Mouse (Mus musculus): ENCODE results near the gene Bri3. TPM values are rescaled to one million over a fixed set of nuclear protein-coding genes. Genes with fewer than 3 reads are reported as not detected.
"Not testable (repeated sequence)": the region's sequence is repeated elsewhere in the genome, so short reads cannot be mapped to it uniquely, and the experiment has no call there.

Gene Bri3
- polyA plus RNA-seq, 1 experiment from 2014 or later: 123 TPM

DNA sequence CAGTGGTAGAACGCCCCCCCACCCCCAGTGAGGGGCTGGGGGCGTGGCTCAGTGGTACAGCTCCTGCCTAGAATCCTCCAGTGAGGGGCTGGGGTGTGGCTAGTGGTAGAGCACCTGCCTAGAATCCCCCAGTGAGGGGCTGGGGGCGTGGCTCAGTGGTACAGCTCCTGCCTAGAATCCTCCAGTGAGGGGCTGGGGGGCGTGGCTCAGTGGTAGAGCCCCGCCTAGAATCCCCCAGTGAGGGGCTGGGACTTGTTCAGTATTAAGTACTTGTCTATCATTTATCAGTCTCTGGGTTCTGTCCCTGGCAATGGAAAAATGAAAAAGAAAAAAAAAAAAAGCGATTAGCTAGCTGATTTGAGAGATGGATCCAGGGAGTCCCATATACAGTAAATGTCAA lies 122.3 kb downstream of the Bri3 start:
- not testable (repeated sequence) for H3K4me2 ChIP-seq; ATAC-seq (ENCODE audit: borderline replicate concordance, extremely low read depth, low FRiP score, low TSS enrichment); H3K27ac ChIP-seq; H3K36me3 ChIP-seq; H3K4me1 ChIP-seq; H3K4me3 ChIP-seq; H3K9me3 ChIP-seq; H3K9ac ChIP-seq; H3K27me3 ChIP-seq
- 64% methylated on average over 6 of the region's 6 CpGs for WGBS

DNA sequence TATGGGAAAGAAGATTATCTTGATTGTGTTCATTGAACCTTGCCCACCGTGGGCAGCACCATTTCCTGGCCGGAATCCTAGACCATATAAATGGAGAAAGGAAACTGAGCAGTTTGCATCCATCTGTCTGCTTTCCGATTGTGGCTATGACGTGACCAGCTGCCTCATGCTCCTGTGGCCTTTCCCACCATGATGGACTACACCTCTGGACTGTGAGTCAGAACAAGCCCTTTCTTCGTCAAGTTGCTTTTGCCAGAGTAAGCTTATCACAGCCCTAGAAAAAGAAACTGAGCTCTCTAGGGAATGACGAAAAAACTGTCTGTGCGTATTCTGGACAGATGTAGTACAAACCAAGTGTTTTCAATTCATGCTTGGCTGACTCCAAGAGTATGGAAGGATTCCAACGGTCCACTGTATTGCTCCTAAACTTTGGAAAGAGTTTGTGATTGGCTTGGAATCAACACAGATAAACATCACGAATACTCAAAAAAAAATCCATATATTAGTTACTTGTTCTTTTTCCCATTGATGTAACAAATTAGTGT lies 124.5 kb downstream of the Bri3 start:
- 69% methylated on average over 9 of the region's 9 CpGs for WGBS
- H3K27me3 ChIP-seq: no peaks in the 10 kb centered on the region
- H3K9ac ChIP-seq: no peak overlapping the region
- no peaks in the 10 kb centered on the region for H3K9me3 ChIP-seq
- no peak overlapping the region for H3K4me2 ChIP-seq
- H3K27ac ChIP-seq: no peak overlapping the region
- no peak for ATAC-seq (ENCODE audit: borderline replicate concordance, extremely low read depth, low FRiP score, low TSS enrichment)
- H3K36me3 ChIP-seq: no peaks in the 10 kb centered on the region
- 0 out of 2 replicates have a peak, but pooled peaks cover 2% of the 10 kb centered on the region for H3K4me1 ChIP-seq
- no peak overlapping the region for H3K4me3 ChIP-seq

DNA sequence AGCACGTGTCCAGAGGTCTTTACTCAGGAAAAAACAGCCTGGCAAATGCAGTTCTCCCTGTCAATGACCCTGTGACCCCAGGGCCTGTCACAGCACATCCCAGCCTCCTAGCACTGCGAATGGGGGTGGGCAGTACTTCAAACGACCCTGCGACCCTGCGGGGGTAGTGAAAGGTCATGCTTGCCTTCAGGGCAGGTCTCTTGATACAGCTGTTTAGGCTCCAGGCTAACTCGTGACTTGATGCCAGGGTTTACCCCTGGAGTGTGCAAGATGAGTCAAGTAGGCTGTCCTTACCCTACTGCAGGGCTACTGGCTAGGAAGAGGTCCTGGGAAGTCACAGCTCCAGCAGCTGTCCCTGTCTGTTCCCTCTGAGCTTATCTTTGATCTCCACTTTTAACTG lies 126.7 kb downstream of the Bri3 start:
- Histone ChIP-seq H3K9ac (no peak overlapping the region), H3K27me3 (no peaks in the 10 kb centered on the region)

DNA sequence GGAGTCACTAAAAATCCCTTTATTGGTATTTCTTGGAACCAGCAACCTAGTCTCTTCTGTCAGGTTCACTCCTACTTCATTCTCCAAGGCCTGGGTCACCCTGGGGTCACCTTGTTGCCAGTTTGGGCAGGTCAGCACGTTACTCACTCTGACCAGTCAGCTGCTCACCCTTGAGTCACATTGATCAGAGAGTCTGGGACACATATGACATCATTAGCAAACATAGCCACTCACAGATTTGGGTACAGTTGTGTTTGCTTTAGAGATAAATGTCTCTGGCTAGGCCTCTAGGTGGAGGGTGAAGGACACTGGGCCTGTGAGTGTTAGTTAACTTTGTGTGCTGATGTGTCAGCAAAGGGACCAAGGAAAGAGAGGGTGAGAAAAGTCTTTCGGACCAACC lies 127.9 kb downstream of the Bri3 start:
- H3K9ac ChIP-seq: no peak overlapping the region
- ATAC-seq (ENCODE audit: borderline replicate concordance, extremely low read depth, low FRiP score, low TSS enrichment): no peak
- no peak overlapping the region for H3K27ac ChIP-seq
- no peaks in the 10 kb centered on the region for H3K27me3 ChIP-seq
- H3K36me3 ChIP-seq: no peaks in the 10 kb centered on the region
- no peak overlapping the region for H3K4me3 ChIP-seq
- H3K4me2 ChIP-seq: no peak overlapping the region
- H3K9me3 ChIP-seq: no peaks in the 10 kb centered on the region
- 25% methylated on average over 2 of the region's 2 CpGs for WGBS
- H3K4me1 ChIP-seq: 0 out of 2 replicates have a peak, but pooled peaks cover 2% of the 10 kb centered on the region

More for the DNA sequence above, 126.7 kb downstream of the Bri3 start:
- Histone ChIP-seq H3K4me1 (0 out of 2 replicates have a peak, but pooled peaks cover 2% of the 10 kb centered on the region), H3K4me3 (no peak overlapping the region), H3K9me3 (no peaks in the 10 kb centered on the region), H3K4me2 (no peak overlapping the region), H3K27ac (no peak overlapping the region), H3K36me3 (no peaks in the 10 kb centered on the region)
- ATAC-seq (ENCODE audit: borderline replicate concordance, extremely low read depth, low FRiP score, low TSS enrichment): no peak
- WGBS: 11% methylated on average over 6 of the region's 6 CpGs

DNA sequence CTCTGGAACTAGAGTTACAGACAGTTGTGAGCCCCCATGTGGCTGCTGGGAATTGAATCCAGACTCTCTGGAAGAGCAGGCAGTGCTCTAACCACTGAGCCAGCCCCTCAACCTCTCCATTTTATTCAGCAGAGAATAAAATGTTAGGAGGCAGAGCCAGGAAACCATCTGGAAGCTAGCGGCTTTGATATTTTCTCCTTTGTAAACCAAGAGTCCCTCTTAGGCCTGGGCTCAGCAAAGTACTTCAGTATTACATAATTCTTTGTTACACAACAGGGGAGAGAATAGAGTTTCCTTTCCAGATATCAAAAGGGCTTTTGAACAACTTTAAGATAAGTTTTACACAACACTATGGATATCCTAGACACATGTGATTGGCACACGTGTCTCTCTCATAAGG lies 128.6 kb downstream of the Bri3 start:
- WGBS: 59% methylated on average over 2 of the region's 2 CpGs
- 0 out of 2 replicates have a peak, but pooled peaks cover 2% of the 10 kb centered on the region for H3K4me1 ChIP-seq
- H3K36me3 ChIP-seq: no peaks in the 10 kb centered on the region
- H3K27me3 ChIP-seq: no peaks in the 10 kb centered on the region
- no peak overlapping the region for H3K27ac ChIP-seq
- no peak overlapping the region for H3K4me3 ChIP-seq
- ATAC-seq (ENCODE audit: borderline replicate concordance, extremely low read depth, low FRiP score, low TSS enrichment): no peak
- H3K9ac ChIP-seq: no peak overlapping the region
- H3K9me3 ChIP-seq: no peaks in the 10 kb centered on the region
- H3K4me2 ChIP-seq: no peak overlapping the region

DNA sequence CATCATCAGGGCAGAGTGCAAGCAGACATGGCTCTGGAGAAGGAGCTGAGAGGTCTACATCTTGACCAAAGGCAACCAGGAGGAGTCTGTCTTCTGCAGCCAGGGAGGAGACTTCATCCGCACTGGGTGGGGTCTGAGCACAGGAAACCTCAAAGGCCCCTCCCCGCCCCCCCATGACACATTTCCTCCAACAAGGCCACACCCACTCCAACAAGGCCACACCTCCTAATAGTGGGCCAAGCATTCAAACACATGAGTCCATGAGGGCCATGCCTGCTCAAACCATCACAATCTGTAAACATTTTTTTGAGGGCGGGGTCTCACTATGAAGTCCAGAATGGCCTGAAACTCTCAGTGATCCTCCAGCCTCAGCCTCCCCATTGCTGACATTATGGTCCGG lies 135.2 kb downstream of the Bri3 start:
- WGBS: 88% methylated on average over 4 of the region's 4 CpGs
- Histone ChIP-seq H3K4me3 (no peak overlapping the region), H3K27me3 (no peaks in the 10 kb centered on the region), H3K27ac (no peak overlapping the region), H3K4me1 (no peaks in the 10 kb centered on the region), H3K36me3 (no peaks in the 10 kb centered on the region), H3K9me3 (no peaks in the 10 kb centered on the region), H3K4me2 (no peak overlapping the region), H3K9ac (no peak overlapping the region)
- no peak for ATAC-seq (ENCODE audit: borderline replicate concordance, extremely low read depth, low FRiP score, low TSS enrichment)

DNA sequence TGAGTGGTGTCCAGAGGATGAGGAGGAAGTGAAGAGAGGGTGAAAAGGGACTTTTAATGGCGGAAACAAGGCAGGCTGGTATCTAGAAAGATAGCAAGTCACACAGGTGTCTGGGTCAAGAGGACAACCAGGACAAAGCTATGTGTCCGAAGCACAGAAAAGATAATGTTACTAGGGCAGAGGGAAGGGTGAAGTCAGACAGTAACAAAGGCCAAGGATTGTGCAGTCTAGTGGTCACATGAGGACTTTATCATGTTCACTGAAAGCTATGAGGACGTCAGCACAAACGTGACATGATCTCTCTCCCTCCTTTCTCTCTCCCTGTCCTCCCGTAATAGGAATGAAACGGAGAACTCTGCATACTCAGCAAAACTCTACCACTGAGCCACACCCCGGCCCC lies 136.5 kb downstream of the Bri3 start:
- WGBS: 76% methylated on average over 7 of the region's 7 CpGs
- ATAC-seq (ENCODE audit: borderline replicate concordance, extremely low read depth, low FRiP score, low TSS enrichment): no peak
- no peak overlapping the region for H3K4me2 ChIP-seq

DNA sequence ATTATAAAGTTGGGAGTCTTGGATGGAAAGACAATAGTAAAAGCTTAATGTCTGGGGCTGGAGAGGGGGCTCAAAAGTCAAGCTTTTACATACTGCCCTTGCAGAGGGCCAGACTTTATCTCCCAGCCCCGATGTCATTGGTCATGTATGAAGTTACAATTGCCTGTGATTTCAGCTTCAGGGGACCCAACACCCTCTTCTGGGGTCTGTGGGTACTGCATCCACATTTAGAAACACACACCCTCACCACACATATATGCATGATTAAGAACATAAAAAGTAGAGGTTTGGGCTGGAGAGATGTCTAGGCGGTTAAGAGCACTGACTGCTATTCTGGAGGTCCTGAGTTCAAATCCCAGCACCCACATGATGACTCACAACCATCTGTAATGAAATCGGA lies 137.5 kb downstream of the Bri3 start:
- ATAC-seq (ENCODE audit: borderline replicate concordance, extremely low read depth, low FRiP score, low TSS enrichment): no peak
- H3K9me3 ChIP-seq: no peaks in the 10 kb centered on the region
- H3K27me3 ChIP-seq: no peaks in the 10 kb centered on the region
- no peaks in the 10 kb centered on the region for H3K4me1 ChIP-seq
- H3K36me3 ChIP-seq: no peaks in the 10 kb centered on the region
- H3K27ac ChIP-seq: no peak overlapping the region
- 75% methylated on average over 3 of the region's 3 CpGs for WGBS
- no peak overlapping the region for H3K4me3 ChIP-seq
- H3K4me2 ChIP-seq: no peak overlapping the region
- H3K9ac ChIP-seq: no peak overlapping the region

More for the DNA sequence above, 136.5 kb downstream of the Bri3 start:
- Histone ChIP-seq H3K9me3 (no peaks in the 10 kb centered on the region), H3K4me1 (no peaks in the 10 kb centered on the region), H3K36me3 (no peaks in the 10 kb centered on the region), H3K4me3 (no peak overlapping the region), H3K27ac (no peak overlapping the region), H3K9ac (no peak overlapping the region), H3K27me3 (no peaks in the 10 kb centered on the region)

DNA sequence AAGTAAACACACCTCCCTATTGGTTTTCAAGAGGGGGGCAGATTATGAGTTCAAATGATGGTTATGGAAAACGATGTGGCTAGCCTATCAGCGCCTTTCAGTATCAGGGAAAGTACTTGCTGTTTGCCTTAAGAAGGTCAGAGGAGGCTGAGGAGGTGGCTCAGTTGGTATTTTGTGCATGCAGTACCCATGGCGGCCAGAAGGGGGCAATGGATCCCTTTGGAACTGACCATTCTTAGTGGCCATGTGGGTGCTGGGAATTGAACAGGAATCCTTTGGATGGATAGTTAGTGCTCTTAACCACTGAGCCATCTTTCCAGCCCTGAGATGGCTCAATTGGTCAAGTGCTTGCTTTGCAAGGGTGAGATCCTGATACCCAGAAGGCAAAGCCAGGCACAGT lies 139.7 kb downstream of the Bri3 start:
- no peak for ATAC-seq (ENCODE audit: borderline replicate concordance, extremely low read depth, low FRiP score, low TSS enrichment)
- Histone ChIP-seq H3K9ac (no peak overlapping the region), H3K9me3 (no peaks in the 10 kb centered on the region), H3K4me1 (no peaks in the 10 kb centered on the region), H3K36me3 (no peaks in the 10 kb centered on the region), H3K27me3 (no peaks in the 10 kb centered on the region), H3K4me3 (no peak overlapping the region), H3K27ac (no peak overlapping the region), H3K4me2 (no peak overlapping the region)
- 74% methylated on average over 3 of the region's 3 CpGs for WGBS

DNA sequence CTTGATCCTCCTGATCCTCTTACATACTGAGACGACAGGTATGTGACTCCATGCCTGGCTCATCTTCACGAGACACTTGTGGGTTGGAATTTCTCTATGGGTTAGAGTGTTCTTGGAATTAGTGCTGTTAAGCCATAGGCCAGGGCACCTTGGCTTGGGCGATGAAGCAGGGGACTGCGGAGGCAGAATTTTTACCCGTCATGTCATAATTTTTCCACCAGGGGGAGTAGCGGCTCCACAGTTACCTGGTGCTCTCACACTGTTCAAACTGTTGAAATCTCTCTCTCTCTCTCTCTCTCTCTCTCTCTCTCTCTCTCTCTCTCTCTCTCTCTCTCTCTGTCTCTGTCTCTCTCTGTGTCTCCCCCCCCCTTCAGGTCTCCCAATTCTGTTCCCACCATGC lies 143.6 kb downstream of the Bri3 start:
- Histone ChIP-seq H3K36me3 (no peaks in the 10 kb centered on the region), H3K27ac (no peak overlapping the region), H3K27me3 (no peaks in the 10 kb centered on the region), H3K4me2 (no peak overlapping the region), H3K9ac (no peak overlapping the region), H3K4me3 (no peak overlapping the region), H3K4me1 (no peaks in the 10 kb centered on the region), H3K9me3 (no peaks in the 10 kb centered on the region)
- ATAC-seq (ENCODE audit: borderline replicate concordance, extremely low read depth, low FRiP score, low TSS enrichment): no peak
- 11% methylated on average over 6 of the region's 6 CpGs for WGBS

DNA sequence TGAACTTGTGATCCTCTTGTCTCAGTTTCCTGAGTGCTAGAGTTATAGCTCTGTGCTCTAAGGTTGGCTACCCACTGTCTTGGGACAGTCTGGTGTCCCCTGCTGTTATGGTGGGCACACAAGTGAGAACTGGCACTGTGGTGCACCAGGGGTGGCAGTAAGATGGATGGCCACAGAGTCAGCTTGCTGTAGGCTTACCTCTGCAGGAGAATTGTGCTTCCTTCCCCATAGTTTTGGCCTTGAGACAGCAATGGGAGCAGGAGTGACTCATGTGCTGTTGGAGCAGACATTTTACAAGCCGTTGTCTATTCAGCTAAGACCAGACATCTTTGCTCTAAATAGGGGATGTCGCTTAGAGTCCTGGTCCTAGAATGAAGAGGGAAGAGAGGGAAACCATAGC lies 149.9 kb downstream of the Bri3 start:
- Histone ChIP-seq H3K9ac (no peak overlapping the region), H3K27ac (no peak overlapping the region), H3K4me2 (no peak overlapping the region), H3K4me3 (no peak overlapping the region), H3K27me3 (no peaks in the 10 kb centered on the region), H3K9me3 (no peaks in the 10 kb centered on the region), H3K36me3 (no peaks in the 10 kb centered on the region), H3K4me1 (no peaks in the 10 kb centered on the region)
- 78% methylated on average over 2 of the region's 2 CpGs for WGBS
- ATAC-seq (ENCODE audit: borderline replicate concordance, extremely low read depth, low FRiP score, low TSS enrichment): no peak

DNA sequence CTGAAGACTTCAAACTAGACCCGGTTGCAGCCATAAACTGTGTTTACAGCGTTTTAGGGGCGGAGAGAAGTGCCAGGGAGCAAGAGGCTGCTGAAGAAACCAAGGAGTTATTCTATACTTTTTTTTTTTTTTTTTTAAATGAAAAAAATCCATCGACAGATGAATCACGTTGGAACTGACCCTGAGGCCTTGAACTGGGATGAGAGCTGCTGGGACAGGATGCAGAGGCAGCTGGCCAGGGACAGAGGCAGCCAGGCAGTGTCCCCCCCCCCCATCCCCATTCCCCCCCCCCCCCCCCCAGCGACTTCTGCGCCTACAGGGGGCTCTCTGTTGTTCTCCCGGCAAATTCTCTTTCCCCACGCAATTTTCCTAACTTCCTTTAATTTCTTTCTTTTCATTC lies 153.3 kb downstream of the Bri3 start:
- Histone ChIP-seq H3K4me1 (no peaks in the 10 kb centered on the region), H3K27ac (no peak overlapping the region), H3K27me3 (no peaks in the 10 kb centered on the region), H3K9ac (no peak overlapping the region), H3K4me2 (no peak overlapping the region), H3K4me3 (no peak overlapping the region), H3K9me3 (no peaks in the 10 kb centered on the region), H3K36me3 (no peaks in the 10 kb centered on the region)
- WGBS: 8% methylated on average over 5 of the region's 9 CpGs
- no peak for ATAC-seq (ENCODE audit: borderline replicate concordance, extremely low read depth, low FRiP score, low TSS enrichment)

DNA sequence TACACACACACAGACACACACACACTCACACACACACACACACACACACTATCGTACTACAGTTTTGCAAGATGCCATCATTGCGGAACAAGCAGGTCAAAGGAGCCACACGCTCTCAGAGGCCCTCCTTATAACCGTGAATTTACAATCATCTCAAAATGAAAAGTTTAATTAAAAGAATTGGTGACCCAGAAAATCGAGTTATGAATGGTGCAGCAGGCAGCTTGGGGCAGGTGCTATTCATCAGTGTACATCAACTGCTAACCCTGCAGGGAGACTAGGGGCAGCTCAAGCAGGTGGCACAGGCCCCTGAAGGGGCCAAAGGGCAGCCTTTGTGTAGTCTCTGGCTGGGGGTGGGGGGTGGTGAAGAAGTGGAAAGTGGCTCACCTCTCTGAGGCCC lies 156.6 kb downstream of the Bri3 start:
- WGBS: 77% methylated on average over 5 of the region's 5 CpGs
- no peak overlapping the region for H3K4me3 ChIP-seq
- H3K9me3 ChIP-seq: no peaks in the 10 kb centered on the region
- no peak overlapping the region for H3K4me2 ChIP-seq
- no peaks in the 10 kb centered on the region for H3K36me3 ChIP-seq
- H3K27me3 ChIP-seq: no peaks in the 10 kb centered on the region
- ATAC-seq (ENCODE audit: borderline replicate concordance, extremely low read depth, low FRiP score, low TSS enrichment): no peak
- H3K4me1 ChIP-seq: no peaks in the 10 kb centered on the region
- no peak overlapping the region for H3K9ac ChIP-seq
- H3K27ac ChIP-seq: no peak overlapping the region

Measured in lung, embryonic 15.5 days (tissue).